Mouse (Mus musculus) stomach, postnatal 0 days (tissue): ENCODE results near the gene Krt28. TPM values are rescaled to one million over a fixed set of nuclear protein-coding genes. Genes with fewer than 3 reads are reported as not detected.

Experiments
- ATAC-seq: fragments of 200-750 bp; cut with Nextera tagmentation; 2 replicates; pipeline ENCODE4 v1.8.0; 2017; ENCODE audit not compliant: low FRiP score, low TSS enrichment
- DNase-seq: peaks from one replicate; pipeline ENCODE4 v3.0.0-alpha.2; 2016; ENCODE audit warnings: low spot score
- H3K27ac ChIP-seq: fragments of 300-500 bp; sonication (generic); replicated peaks from 2 replicates; pipeline ENCODE4 v1.5.1; 2014; ENCODE audit warnings: mild to moderate bottlenecking, control low read depth
- H3K27me3 ChIP-seq: fragments of 300-500 bp; sonication (generic); 2 replicates; pipeline ENCODE4 v1.6.1; 2014; ENCODE audit warnings: low read length; ENCODE audit not compliant: control insufficient read depth, insufficient read depth
- H3K36me3 ChIP-seq: fragments of 300-500 bp; sonication (generic); 2 replicates; pipeline ENCODE4 v1.6.1; 2014; ENCODE audit warnings: low read length, mixed read lengths; ENCODE audit not compliant: control insufficient read depth, insufficient read depth
- H3K4me1 ChIP-seq: fragments of 300-500 bp; sonication (generic); replicated peaks from 2 replicates; pipeline ENCODE4 v1.6.1; 2014; ENCODE audit warnings: antibody characterized with exemption; ENCODE audit not compliant: control insufficient read depth, insufficient read depth
- H3K4me2 ChIP-seq: fragments of 300-500 bp; sonication (generic); replicated peaks from 2 replicates; pipeline ENCODE4 v1.6.1; 2014; ENCODE audit warnings: low read depth, mild to moderate bottlenecking, control low read depth, moderate library complexity
- H3K4me3 ChIP-seq: fragments of 300-500 bp; sonication (generic); 2 replicates; pipeline ENCODE4 v1.5.1; 2014; ENCODE audit warnings: low read depth, low read length, control low read depth
- H3K9ac ChIP-seq: fragments of 300-500 bp; sonication (generic); 2 replicates; pipeline ENCODE4 v1.6.1; 2014; ENCODE audit warnings: mild to moderate bottlenecking, low read length, control low read depth, mixed read lengths
- H3K9me3 ChIP-seq: fragments of 300-500 bp; sonication (generic); 2 replicates; pipeline ENCODE4 v1.6.1; 2016; ENCODE audit warnings: low read length; ENCODE audit not compliant: control insufficient read depth
- CTCF ChIP-seq: IDR thresholded peaks from 2 replicates; pipeline ENCODE4 v1.5.1; 2016; ENCODE audit warnings: antibody characterized with exemption, low read depth, mild to moderate bottlenecking, moderate library complexity
- EP300 ChIP-seq: optimal IDR thresholded peaks from 2 replicates; pipeline ENCODE3; 2016; ENCODE audit warnings: antibody characterized with exemption
- WGBS: fragments of 180-500 bp; shearing (Covaris S2); extraction: QIAGEN DNeasy Blood & Tissue Kit; methylation state at CpG from one replicate; pipeline ENCODE4 v1.1.7; 2014; 5-methylcytosine and 5-hydroxymethylcytosine counted together
- polyA plus RNA-seq: library from polyadenylated mRNA; unstranded; fragments of >200 nt; fragmentation: Nextera tagmentation; extraction: Ambion mirVana; gene quantifications from 2 replicates; pipeline ENCODE4 v1.2.1, GENCODE M21; 2015

Krt28 gene
- polyA plus RNA-seq, 1 experiment from 2014 or later = not detected

DNA sequence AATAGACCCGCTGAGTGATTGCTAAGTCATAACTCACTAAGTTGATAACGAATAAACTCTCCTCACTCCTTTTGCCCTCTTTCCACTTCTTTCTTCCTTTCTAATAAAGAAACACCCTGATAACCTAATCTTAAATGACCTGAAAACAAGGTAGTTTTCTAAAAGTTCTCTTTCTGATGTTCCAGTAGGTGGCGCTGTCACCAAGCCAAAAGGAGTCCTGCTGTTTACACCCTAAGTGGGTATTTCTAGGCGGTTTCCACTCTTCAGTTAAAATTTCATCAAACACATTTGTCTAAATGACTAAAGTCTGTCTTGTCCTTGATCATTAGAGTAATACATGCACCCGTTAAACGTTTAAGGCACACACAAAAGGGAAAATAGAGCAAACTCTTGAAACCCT lies 38.5 kb upstream of the Krt28 start:
- Histone ChIP-seq H3K4me2 (no peak overlapping the region), H3K4me1 (no peaks in the 10 kb centered on the region), H3K9ac (no peak overlapping the region), H3K27ac (no peak overlapping the region), H3K9me3 (no peaks in the 10 kb centered on the region), H3K4me3 (no peak overlapping the region), H3K27me3 (no peaks in the 10 kb centered on the region), H3K36me3 (no peaks in the 10 kb centered on the region)
- TF ChIP-seq EP300 = no peak
- peak; percentile 86 for TF ChIP-seq CTCF
- no peak for ATAC-seq
- 12% methylated on average over 6 of the region's 6 CpGs for WGBS
- peak; percentile 55 for DNase-seq

DNA sequence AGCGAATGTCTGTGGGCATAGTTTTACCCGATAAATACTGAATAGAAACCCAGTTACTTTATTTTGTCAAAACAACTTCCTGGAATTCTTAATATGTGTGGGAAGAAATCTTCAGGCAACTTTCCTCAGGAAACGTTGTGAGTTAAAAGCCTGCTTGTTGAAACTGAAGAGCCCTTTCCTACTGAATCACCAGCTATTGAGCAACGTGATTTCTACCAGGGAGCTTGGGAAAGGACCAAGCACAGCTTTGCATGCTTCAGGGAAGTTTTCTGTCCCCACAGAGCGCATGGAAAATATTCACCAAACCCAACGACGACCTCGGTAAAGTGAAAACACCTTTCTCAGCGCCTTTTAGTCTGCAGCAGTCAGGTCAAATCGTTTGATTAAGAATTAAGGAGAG lies 31.5 kb upstream of the Krt28 start:
- H3K4me2 ChIP-seq = no peak overlapping the region
- no peak overlapping the region for H3K27ac ChIP-seq
- no peaks in the 10 kb centered on the region for H3K4me1 ChIP-seq
- no peak overlapping the region for H3K9ac ChIP-seq
- DNase-seq (no peak), ATAC-seq (no peak)
- H3K27me3 ChIP-seq = no peaks in the 10 kb centered on the region
- H3K4me3 ChIP-seq = no peak overlapping the region
- TF ChIP-seq CTCF (no peak), EP300 (no peak)
- H3K9me3 ChIP-seq = no peaks in the 10 kb centered on the region
- 61% methylated on average over 10 of the region's 10 CpGs for WGBS
- H3K36me3 ChIP-seq = no peaks in the 10 kb centered on the region

DNA sequence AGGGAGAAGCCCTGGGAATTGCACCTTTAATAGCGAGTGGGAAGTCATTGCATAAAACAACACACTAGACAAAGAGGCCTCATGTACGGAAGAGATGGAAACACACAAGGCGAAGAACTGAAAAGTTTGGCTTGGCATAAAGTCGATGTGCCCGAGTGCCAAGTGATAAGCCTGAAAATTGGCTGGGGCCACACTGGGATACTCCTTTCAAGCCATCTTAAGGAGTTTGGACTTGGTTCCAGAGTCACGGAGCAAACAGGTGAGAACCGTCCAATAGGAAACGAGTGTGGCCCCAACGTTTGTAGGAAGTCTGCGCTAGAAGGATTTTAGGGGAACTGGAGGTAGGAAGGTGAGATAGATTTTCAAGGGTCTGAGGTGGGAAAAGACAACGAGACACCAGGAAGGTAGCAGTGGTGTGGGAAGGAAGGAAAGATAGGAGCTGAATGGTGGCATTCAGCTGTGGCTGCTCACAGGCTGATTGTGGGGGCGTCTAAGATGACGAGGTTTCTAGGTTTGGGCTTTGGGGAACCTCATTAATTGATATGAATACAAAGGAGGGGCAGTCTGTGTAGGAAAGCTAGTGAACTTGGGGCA lies 25.4 kb upstream of the Krt28 start:
- DNase-seq (no peak), ATAC-seq (no peak)
- H3K27me3 ChIP-seq = no peaks in the 10 kb centered on the region
- no peaks in the 10 kb centered on the region for H3K9me3 ChIP-seq
- no peaks in the 10 kb centered on the region for H3K4me1 ChIP-seq
- H3K4me3 ChIP-seq = no peak overlapping the region
- no peak overlapping the region for H3K4me2 ChIP-seq
- H3K9ac ChIP-seq = no peak overlapping the region
- TF ChIP-seq EP300 = no peak
- no peak for TF ChIP-seq CTCF
- H3K36me3 ChIP-seq = no peaks in the 10 kb centered on the region
- WGBS = 82% methylated on average over 13 of the region's 13 CpGs
- H3K27ac ChIP-seq = no peak overlapping the region

DNA sequence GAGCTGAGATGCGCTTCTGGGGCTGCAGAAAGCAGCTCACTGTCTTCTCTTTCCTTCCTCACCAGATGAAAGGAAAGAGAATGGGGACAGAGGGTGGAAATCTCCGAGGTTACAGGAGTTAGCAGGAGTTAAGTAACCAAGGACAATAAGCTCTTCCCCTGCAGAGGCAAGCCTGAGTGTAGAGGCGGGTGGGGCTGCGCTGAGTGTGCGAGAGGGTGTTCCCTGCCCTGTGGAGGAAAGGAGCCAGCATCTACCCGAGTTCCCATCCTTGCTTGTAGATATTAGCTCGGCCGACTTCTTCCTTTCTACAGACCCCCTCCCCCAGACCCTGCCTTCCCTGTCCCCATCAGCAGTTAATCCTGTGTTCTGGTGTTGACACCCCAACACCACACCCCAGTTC lies 24.1 kb upstream of the Krt28 start:
- TF ChIP-seq CTCF = no peak
- DNase-seq (peak; percentile 20), ATAC-seq (no peak)
- Histone ChIP-seq H3K4me3 (no peak overlapping the region), H3K4me1 (no peaks in the 10 kb centered on the region), H3K27me3 (no peaks in the 10 kb centered on the region), H3K4me2 (no peak overlapping the region), H3K36me3 (no peaks in the 10 kb centered on the region), H3K27ac (0 out of 2 replicates have a peak overlapping the region, but pooled peaks have one; percentile 20), H3K9me3 (no peaks in the 10 kb centered on the region), H3K9ac (no peak overlapping the region)
- WGBS = 47% methylated on average over 8 of the region's 8 CpGs

DNA sequence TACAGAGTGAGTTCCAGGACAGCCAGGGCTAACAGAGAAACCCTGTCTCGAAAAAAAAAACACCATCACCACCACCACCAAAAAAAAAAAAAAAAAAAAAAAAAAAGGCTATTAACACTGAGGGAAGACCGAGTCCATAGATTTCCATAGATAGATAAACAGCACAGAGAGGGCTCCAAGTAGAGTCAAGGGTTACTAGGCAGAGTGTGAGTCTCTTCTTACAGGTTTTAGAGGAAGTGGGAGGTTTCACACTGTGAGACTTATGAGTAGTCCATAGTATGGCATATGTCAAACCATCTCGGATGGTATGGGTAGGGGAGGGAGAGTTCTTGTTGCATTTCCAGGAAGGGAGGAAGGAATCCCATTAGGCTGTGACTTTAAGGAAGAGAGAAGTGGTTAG lies 23.4 kb upstream of the Krt28 start:
- no peak overlapping the region for H3K4me3 ChIP-seq
- TF ChIP-seq CTCF (no peak), EP300 (no peak)
- no peak overlapping the region for H3K27ac ChIP-seq
- no peaks in the 10 kb centered on the region for H3K27me3 ChIP-seq
- H3K4me2 ChIP-seq = no peak overlapping the region
- ATAC-seq = no peak
- H3K9me3 ChIP-seq = no peaks in the 10 kb centered on the region
- no peak overlapping the region for H3K9ac ChIP-seq
- H3K4me1 ChIP-seq = no peaks in the 10 kb centered on the region
- WGBS = 74% methylated on average over 3 of the region's 3 CpGs
- no peak for DNase-seq
- H3K36me3 ChIP-seq = no peaks in the 10 kb centered on the region

DNA sequence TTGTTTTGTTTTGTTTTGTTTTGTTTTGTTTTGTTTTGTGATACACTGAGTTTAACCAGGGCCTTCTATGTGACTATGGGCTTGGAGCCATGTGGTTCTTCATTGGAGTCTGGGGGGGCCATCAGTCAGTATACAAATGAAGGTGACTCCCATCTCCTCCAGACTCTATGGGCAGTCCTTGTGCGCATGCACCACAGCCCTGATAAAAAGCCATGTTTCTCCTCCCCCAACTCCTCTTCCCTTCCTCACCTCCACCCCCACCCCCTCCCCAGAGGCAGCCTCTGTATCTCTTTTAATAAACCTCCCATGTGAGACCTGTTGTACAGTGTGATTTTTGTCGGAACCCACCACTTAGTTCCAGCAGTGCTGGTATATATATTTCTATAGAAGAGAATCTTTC lies 22.0 kb upstream of the Krt28 start:
- DNase-seq (no peak), ATAC-seq (no peak)
- Histone ChIP-seq H3K9me3 (no peaks in the 10 kb centered on the region), H3K27me3 (no peaks in the 10 kb centered on the region), H3K36me3 (no peaks in the 10 kb centered on the region), H3K27ac (no peak overlapping the region), H3K4me3 (no peak overlapping the region), H3K4me1 (no peaks in the 10 kb centered on the region), H3K9ac (no peak overlapping the region), H3K4me2 (no peak overlapping the region)
- TF ChIP-seq EP300 (no peak), CTCF (no peak)
- WGBS = 81% methylated on average over 2 of the region's 2 CpGs
